Mouse (Mus musculus) G1E (cell line): ENCODE measurements around the gene Diras1.

Experiments
- CTCF ChIP-seq: IDR thresholded peaks from 2 replicates; pipeline ENCODE4 v1.5.1; 2012; ENCODE audit warnings: low read depth, low read length, inconsistent platforms, mixed read lengths
- GATA1 ChIP-seq: IDR thresholded peaks from 2 replicates; pipeline ENCODE4 v1.6.1; 2012; ENCODE audit warnings: borderline replicate concordance, low read length, inconsistent platforms, mixed read lengths
- GATA2 ChIP-seq: IDR thresholded peaks from 2 replicates; pipeline ENCODE4 v1.6.1; 2012; ENCODE audit warnings: low read depth, low read length, inconsistent platforms, borderline replicate concordance
- POLR2AphosphoS5 ChIP-seq: IDR thresholded peaks from 2 replicates; pipeline ENCODE4 v1.6.1; 2012; ENCODE audit warnings: low read depth, low read length, inconsistent platforms; ENCODE audit not compliant: insufficient replicate concordance
- TAL1 ChIP-seq: conservative IDR thresholded peaks from 2 replicates; pipeline ENCODE4 v1.6.1; 2012; ENCODE audit warnings: low read depth, low read length, inconsistent platforms, mixed read lengths

- no peak for TF ChIP-seq CTCF
- TF ChIP-seq GATA1: no peak
- no peak for TF ChIP-seq TAL1
- no peak for TF ChIP-seq POLR2AphosphoS5
- TF ChIP-seq GATA2: no peak
These were observed 28.1 kb downstream of the Diras1 start for GRCm38 (mm10) chr10:80997332-80997731.
